Mouse (Mus musculus) activated CD4-positive, CD25-positive, alpha-beta regulatory T cell, adult 9 weeks (primary cell): ENCODE results near the gene Sec31a. TPM values are rescaled to one million over a fixed set of nuclear protein-coding genes. Genes with fewer than 3 reads are reported as not detected.

Source experiments
- polyA plus RNA-seq: library from polyadenylated mRNA; unstranded; fragments of 100-300 nt; shearing (Covaris generic); gene quantifications from one replicate; pipeline ENCODE4 v1.2.1, GENCODE M21; 2017

Sec31a gene
- 92.8 TPM for polyA plus RNA-seq

DNA sequence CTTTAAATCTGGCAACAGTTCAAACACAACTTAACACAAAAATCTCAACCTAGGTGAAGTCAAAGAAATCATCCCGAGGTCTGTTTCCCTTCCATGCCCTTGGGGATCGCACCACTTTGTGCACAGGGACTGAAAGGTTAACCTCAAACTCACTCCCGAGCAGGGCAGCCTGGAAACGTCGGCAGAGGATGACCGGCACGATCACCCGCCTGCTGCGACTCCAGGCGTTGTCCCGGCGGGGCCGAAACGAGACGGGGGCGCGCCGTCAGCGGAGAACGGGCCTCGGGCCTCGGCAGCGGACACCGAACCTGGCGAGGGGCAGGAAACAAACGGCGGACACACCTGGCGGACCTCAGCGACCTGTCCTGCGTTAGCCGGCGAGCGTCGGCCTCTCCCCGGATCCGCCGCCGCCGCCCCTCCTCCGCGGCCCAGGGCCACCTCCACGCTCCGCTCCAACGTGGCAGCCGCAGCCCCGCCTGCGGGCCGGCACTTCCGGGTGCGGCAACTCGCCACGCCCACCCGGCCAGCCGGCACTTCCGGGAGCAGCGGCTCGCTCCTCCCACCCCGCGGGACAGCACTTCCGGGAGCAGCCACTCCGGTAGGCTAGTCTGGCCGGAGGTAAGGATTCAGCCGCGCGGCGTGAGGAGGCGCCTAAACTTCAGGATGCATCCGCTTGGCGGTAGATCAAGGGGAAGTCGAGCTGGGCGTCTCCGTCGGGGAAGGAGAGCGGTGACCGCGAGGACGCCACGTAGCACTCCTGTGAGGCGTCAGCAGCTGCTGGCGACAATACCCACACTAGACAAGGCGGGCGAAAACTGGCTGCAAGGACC is at the start of gene Sec31a:
TSS of gene Sec31a (minus strand) at position 474 of the 830 bp plus-strand sequence.

Other genes with a start within 250 kb of the Sec31a start
- gene Lin54, start 84.4 kb upstream of the Sec31a start, polyA plus RNA-seq = 11.6 TPM
- gene Cops4, start 102.1 kb upstream of the Sec31a start, polyA plus RNA-seq = 117 TPM
- 39.6 TPM for gene Plac8, start 156.0 kb upstream of the Sec31a start, polyA plus RNA-seq